In the genomic region with DNA sequence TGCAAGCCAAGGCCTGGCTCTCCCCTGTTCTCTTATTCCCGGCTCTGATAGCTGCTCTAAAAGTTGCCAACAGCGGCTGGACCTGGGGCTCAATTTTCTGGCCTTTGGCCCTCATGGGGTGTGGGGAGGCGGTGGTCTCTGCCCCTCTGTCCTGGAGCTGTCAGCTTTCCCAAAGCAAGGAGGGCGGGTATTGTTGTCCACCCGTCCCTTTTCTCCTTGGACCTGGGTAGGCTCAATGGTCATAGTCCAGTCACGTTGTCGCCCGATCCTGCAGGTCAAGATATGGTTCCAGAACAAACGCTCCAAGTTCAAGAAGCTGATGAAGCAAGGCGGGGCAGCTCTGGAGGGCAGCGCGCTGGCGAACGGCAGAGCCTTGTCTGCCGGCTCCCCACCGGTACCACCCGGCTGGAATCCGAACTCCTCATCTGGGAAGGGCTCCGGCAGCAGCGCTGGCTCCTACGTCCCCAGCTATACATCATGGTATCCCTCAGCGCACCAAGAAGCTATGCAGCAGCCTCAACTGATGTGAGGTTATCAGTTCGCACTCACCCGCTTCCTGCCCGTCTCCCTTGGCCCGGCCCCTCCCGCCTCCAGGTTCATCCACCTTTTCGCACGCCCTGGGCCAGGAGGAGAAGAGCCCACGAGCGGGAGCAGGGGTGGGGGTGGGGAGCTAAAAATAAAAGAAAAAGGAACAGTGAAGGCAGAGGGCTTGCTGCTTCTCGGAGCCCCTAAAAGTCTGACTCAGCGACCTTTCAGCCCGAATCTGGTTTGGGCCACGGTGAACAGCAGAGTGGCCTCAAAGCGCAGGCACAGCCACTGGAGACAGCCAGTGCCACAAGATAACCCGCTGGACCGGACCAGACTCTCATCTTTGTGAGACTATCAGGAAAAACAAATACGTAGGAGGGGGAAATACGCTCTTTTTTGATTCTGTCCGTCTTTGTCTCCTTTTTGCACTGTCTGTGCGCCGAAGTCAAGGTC, we compare ENCODE assay signal across 11 mouse cellular contexts. TPM values are rescaled to one million over a fixed set of nuclear protein-coding genes. Genes with fewer than 3 reads are reported as not detected.
A peak's percentile ranks its signal among the peaks of the same experiment; 100 is the strongest.
DNase-seq lines count a peak whose midpoint lies in the region; ATAC-seq and TF ChIP-seq lines count a peak whose summit lies in the region.
"Had no signal": no experiment of that assay in that cellular context is flagged by ENCODE, and none has a peak within 500 bp of the region (broad histone marks: within the 10 kb centered on the region; RNA-seq: fewer than 3 reads in every experiment).

No protein-coding gene starts in this region.

- no peaks in the 10 kb centered on the region for H3K36me3 ChIP-seq in megakaryocyte, embryonic 14.5 days (replicated peaks; ENCODE audit: low read length)
- no peaks in the 10 kb centered on the region for H3K36me3 ChIP-seq in embryonic facial prominence, embryonic 12.5 days
- H3K36me3 ChIP-seq in intestine, postnatal 0 days (ENCODE audit: control insufficient read depth, insufficient read depth): no peaks in the 10 kb centered on the region
- H3K36me3 ChIP-seq in stomach, embryonic 15.5 days: no peaks in the 10 kb centered on the region
- H3K36me3 ChIP-seq: hindbrain, embryonic 13.5 days had no signal

- peak overlapping the region; percentile 7 for H3K4me3 ChIP-seq in megakaryocyte, embryonic 14.5 days (replicated peaks)
- H3K4me3 ChIP-seq in embryonic facial prominence, embryonic 12.5 days: peak overlapping the region; percentile 43
- peak overlapping the region; percentile 9; the same call in 1 of the 2 replicates for H3K4me3 ChIP-seq in intestine, postnatal 0 days (ENCODE audit: low read depth, low read length)
- H3K4me3 ChIP-seq in stomach, embryonic 15.5 days (replicated peaks): 0 out of 2 replicates have a peak overlapping the region, but pooled peaks have one; percentile 10
- H3K4me3 ChIP-seq: hindbrain, embryonic 13.5 days had no signal

- TF ChIP-seq CTCF in intestine, postnatal 0 days (IDR thresholded peaks at IDR 0.05; ENCODE audit: low read depth): no peak

- DNase-seq in cerebellum, adult 11 months: no peak
- no peak for DNase-seq in frontal cortex, postnatal 14 days (ENCODE audit: low spot score in 2 of 2)
- DNase-seq: lung, postnatal 14 days had no signal

- H3K27ac ChIP-seq in embryonic facial prominence, embryonic 12.5 days: peak overlapping the region; percentile 88
- no peak overlapping the region for H3K27ac ChIP-seq in intestine, postnatal 0 days (ENCODE audit: low read depth, low read length)
- no peak overlapping the region for H3K27ac ChIP-seq in stomach, embryonic 15.5 days
- H3K27ac ChIP-seq: hindbrain, embryonic 13.5 days had no signal

- H3K4me1 ChIP-seq in megakaryocyte, embryonic 14.5 days: peaks cover 53% of the 10 kb centered on the region
- H3K4me1 ChIP-seq in embryonic facial prominence, embryonic 12.5 days: 0 out of 2 replicates have a peak, but pooled peaks cover 7% of the 10 kb centered on the region
- H3K4me1 ChIP-seq in intestine, postnatal 0 days (replicated peaks; ENCODE audit: control insufficient read depth, insufficient read depth, low read length): peaks cover 4% of the 10 kb centered on the region; the same call in 1 of the 2 replicates
- peaks cover 16% of the 10 kb centered on the region for H3K4me1 ChIP-seq in stomach, embryonic 15.5 days

- ATAC-seq in megakaryocyte, adult 5-6 weeks (ENCODE audit: poor library complexity, severe bottlenecking): no peak
- no peak for ATAC-seq in embryonic facial prominence, embryonic 12.5 days (ENCODE audit: insufficient number of reproducible peaks, insufficient read depth, low FRiP score, low TSS enrichment)
- no peak for ATAC-seq in intestine, postnatal 0 days
- ATAC-seq in stomach, embryonic 15.5 days (ENCODE audit: insufficient read depth, low FRiP score, low read depth): no peak
- ATAC-seq: Patski had no signal

- H3K27me3 ChIP-seq in megakaryocyte, embryonic 14.5 days (replicated peaks): peaks cover 98% of the 10 kb centered on the region
- H3K27me3 ChIP-seq in embryonic facial prominence, embryonic 12.5 days: peaks cover 74% of the 10 kb centered on the region
- H3K27me3 ChIP-seq in intestine, postnatal 0 days (replicated peaks; ENCODE audit: control insufficient read depth, insufficient read depth, low read length): peaks cover 94% of the 10 kb centered on the region
- peaks cover 93% of the 10 kb centered on the region for H3K27me3 ChIP-seq in stomach, embryonic 15.5 days (replicated peaks)
- H3K27me3 ChIP-seq: Patski had no signal

- peak overlapping the region; percentile 82 for H3K4me2 ChIP-seq in embryonic facial prominence, embryonic 12.5 days (replicated peaks)
- H3K4me2 ChIP-seq in intestine, postnatal 0 days (replicated peaks; ENCODE audit: low read depth): 0 out of 2 replicates have a peak overlapping the region, but pooled peaks have one; percentile 6
- peak overlapping the region; percentile 4; the same call in 1 of the 2 replicates for H3K4me2 ChIP-seq in stomach, embryonic 15.5 days
- H3K4me2 ChIP-seq: hindbrain, embryonic 13.5 days had no signal

- H3K9ac ChIP-seq in embryonic facial prominence, embryonic 12.5 days: peak overlapping the region; percentile 48
- H3K9ac ChIP-seq in intestine, postnatal 0 days (ENCODE audit: low read depth, low read length): no peak overlapping the region
- H3K9ac ChIP-seq in stomach, embryonic 15.5 days: no peak overlapping the region
- H3K9ac ChIP-seq: hindbrain, embryonic 13.5 days had no signal

- no peaks in the 10 kb centered on the region; the same call in 1 of the 2 replicates for H3K9me3 ChIP-seq in megakaryocyte, embryonic 14.5 days
- no peaks in the 10 kb centered on the region for H3K9me3 ChIP-seq in embryonic facial prominence, embryonic 12.5 days
- H3K9me3 ChIP-seq in intestine, postnatal 0 days (ENCODE audit: control insufficient read depth): no peaks in the 10 kb centered on the region
- H3K9me3 ChIP-seq in stomach, embryonic 15.5 days: no peaks in the 10 kb centered on the region
- H3K9me3 ChIP-seq: hindbrain, embryonic 13.5 days had no signal

- WGBS in embryonic facial prominence, embryonic 12.5 days: 2% methylated on average over 43 of the region's 43 CpGs
- WGBS in intestine, postnatal 0 days: 1% methylated on average over 43 of the region's 43 CpGs
- WGBS in stomach, embryonic 15.5 days: 1% methylated on average over 43 of the region's 43 CpGs

RNA-seq across cellular contexts. Expression of gene Dlx1, which starts 4.4 kb away (rescaled TPM):
- 0.31 TPM in 1 of 2 replicates, not detected in the other for polyA plus RNA-seq in megakaryocyte, embryonic 14.5 days (2012; ENCODE audit: insufficient read depth, low replicate concordance)
- not detected in 2 replicates for total RNA-seq in megakaryocyte, adult 5-6 weeks (2015)
- total RNA-seq in megakaryocyte, adult 5-6 weeks (2017): not detected in 2 replicates
- 65.4 and 87.0 TPM in 2 replicates for polyA plus RNA-seq in embryonic facial prominence, embryonic 12.5 days (2016; fragmentation: Nextera tagmentation; extraction: Ambion mirVana)
- polyA plus RNA-seq in intestine, postnatal 0 days (2015; fragmentation: Nextera tagmentation; extraction: Ambion mirVana): 1.5 and 1.8 TPM in 2 replicates
- polyA plus RNA-seq in stomach, embryonic 15.5 days (2015; fragmentation: Nextera tagmentation; extraction: Ambion mirVana): 10.3 and 11.3 TPM in 2 replicates

RNA-seq across cellular contexts. Expression of gene Dlx2, which starts 14.3 kb away (rescaled TPM):
- polyA plus RNA-seq in megakaryocyte, embryonic 14.5 days (2012; ENCODE audit: insufficient read depth, low replicate concordance): not detected in 2 replicates
- total RNA-seq in megakaryocyte, adult 5-6 weeks (2015): not detected in 2 replicates
- total RNA-seq in megakaryocyte, adult 5-6 weeks (2017): not detected in 2 replicates
- 21.9 and 29.7 TPM in 2 replicates for polyA plus RNA-seq in embryonic facial prominence, embryonic 12.5 days (2016; fragmentation: Nextera tagmentation; extraction: Ambion mirVana)
- 1.0 and 1.3 TPM in 2 replicates for polyA plus RNA-seq in intestine, postnatal 0 days (2015; fragmentation: Nextera tagmentation; extraction: Ambion mirVana)
- 3.9 and 4.2 TPM in 2 replicates for polyA plus RNA-seq in stomach, embryonic 15.5 days (2015; fragmentation: Nextera tagmentation; extraction: Ambion mirVana)
- polyA plus RNA-seq: urinary bladder, adult 2 months had no signal

Comparison
In these comparisons a context has a peak if more than half of its experiments do, and no peak if none do; other contexts are left out.
1. H3K4me2 ChIP-seq: peak in every context shown above with its lines; median percentile 82 in embryonic facial prominence, embryonic 12.5 days; 6 in intestine, postnatal 0 days; 4 in stomach, embryonic 15.5 days.